Mouse (Mus musculus) adipocyte (in vitro differentiated cells): ENCODE data around the gene Car14.
"Not testable (repeated sequence)": the region's sequence is repeated elsewhere in the genome, so short reads cannot be mapped to it uniquely, and the experiment has no call there.

Experiments
- DNase-seq: peaks from one replicate; pipeline ENCODE4 v3.0.0-alpha.2; 2016; ENCODE audit warnings: low spot score

The Car14 gene

DNA sequence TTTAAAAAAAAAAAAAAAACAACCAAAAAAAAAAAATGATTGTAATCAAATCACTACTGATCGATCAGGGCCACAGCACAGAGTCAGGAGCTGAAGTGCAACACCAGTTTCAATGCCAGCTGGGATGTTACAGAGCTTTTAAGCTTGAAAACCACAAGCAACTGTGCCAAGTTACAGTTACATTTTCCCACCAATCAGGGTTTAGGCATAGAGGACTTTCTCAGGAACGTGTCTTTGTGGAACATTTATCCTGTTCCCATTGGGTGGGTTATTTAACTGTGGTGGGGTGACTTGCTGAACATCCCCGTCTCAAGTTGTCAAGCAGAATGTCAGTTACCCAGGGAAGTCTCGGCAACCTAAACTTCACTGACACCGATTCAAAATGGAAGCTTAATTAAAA lies 20.6 kb upstream of the Car14 start:
- DNase-seq, result no peak

- no peak for DNase-seq
These were observed 19.7 kb upstream of the Car14 start for GRCm38 (mm10) chr3:95924185-95924584.

DNA sequence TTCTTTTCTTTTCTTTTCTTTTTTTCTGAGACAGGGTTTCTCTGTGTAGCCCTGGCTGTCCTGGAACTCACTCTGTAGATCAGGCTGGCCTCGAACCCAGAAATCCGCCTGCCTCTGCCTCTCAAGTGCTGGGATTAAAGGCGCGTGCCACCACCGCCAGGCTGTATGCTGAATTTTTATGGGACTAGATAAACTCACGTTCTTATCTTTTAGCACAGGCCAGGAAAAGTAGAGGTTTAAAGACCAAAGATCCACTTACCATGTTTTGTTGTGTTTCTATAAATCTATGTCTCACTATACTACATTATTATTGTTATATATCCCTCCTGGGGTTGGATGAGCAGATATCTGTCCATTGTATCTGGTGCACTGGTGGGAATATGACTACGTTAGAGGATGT lies 18.9 kb upstream of the Car14 start:
- DNase-seq, result not testable (repeated sequence)

- not testable (repeated sequence) for DNase-seq
These were observed 16.0 kb upstream of the Car14 start for GRCm38 (mm10) chr3:95920532-95920931.

- DNase-seq, result no peak
These were observed 12.3 kb upstream of the Car14 start for GRCm38 (mm10) chr3:95916760-95917159.

- DNase-seq, result no peak
These were observed 10.2 kb upstream of the Car14 start for GRCm38 (mm10) chr3:95914706-95915105.

- no peak for DNase-seq
These were observed 3.1 kb upstream of the Car14 start for GRCm38 (mm10) chr3:95907613-95908012.

GRCm38 (mm10) chr3:95906860-95907259 lies 2.4 kb upstream of the Car14 start:
- peak; percentile 20 for DNase-seq

DNA sequence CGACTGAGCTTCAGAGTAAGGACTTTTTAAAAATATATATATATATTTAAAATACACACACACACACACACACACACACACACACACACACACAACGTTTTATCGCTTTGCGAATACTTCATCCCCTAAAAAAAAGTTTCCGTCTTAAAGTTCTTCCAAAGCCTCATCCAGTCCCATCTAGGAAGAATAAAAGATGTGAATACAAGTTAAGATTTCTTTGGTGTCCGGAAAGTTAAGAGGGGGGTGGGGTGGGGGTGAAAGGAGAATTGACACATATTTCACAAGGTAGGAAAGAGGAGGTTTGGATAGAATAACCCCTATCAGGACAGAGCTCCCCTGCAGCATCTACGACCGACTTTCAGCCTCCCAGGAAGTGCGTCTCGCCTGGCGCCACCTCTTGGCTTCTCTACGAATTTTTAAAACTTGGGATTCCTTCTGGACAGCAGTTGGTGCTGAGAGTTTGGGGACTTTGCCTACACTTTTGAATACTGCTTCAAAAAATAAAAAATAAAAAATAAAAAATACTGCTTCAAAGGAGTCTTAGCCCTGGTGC lies 1.5 kb upstream of the Car14 start:
- DNase-seq, result peak; percentile 70

GRCm38 (mm10) chr3:95905146-95905939 lies 852 bp upstream of the Car14 start:
- no peak for DNase-seq

GRCm38 (mm10) chr3:95903753-95904502 lies 563 bp downstream of the Car14 start:
- no peak for DNase-seq

- no peak for DNase-seq
These were observed 1.8 kb downstream of the Car14 start for GRCm38 (mm10) chr3:95902643-95903042.

DNA sequence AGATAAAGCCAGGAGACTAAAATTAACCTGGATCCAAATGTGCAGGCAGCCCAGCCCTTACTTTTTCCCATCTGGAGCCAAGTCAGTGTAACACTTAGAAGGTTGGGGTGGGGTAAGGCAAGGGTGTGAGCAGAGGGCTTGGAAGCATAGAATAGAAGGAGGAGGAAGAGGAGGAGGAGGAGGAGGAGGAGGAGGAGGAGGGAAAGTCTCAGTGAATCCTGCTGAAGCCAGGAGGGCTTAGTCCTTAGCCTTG lies 2.2 kb downstream of the Car14 start:
- no peak for DNase-seq

DNA sequence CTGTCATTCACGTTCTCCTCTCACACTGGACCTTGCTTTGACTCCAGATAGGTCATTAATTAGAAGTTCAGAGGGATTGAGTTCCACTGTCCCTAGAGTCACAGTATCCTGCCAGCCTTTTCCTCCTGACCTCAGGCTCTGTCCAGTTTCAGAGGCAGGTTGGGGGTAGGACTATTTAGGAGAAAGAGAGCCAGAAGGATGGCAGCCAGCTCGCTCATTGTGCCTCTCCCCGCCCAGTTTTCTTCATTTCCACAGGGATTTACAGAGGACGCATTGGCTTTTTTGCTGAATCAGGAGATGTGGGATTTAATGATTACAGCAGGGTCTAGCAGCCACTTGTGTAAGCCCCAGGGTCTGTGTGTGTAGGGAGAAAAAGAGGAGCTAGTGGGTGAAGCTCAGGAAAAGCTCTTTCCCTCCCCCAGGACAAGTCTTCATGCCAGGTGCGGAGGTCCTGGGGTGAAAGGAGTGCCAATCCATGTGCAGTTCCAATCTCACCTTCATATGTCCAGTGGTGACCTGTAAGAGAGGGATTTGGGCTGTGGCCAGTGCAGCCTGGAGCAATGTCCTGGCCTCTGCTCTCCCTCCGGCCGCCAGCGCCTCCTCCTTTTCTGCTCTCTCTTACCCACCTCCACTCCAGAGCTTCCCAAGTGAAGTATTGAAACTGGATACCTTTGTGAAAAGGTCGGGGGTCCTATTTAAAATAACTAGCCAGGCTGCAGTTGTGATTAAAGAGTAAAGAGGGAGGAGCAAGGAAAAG lies 2.7 kb downstream of the Car14 start:
- DNase-seq, result peak; percentile 70

DNA sequence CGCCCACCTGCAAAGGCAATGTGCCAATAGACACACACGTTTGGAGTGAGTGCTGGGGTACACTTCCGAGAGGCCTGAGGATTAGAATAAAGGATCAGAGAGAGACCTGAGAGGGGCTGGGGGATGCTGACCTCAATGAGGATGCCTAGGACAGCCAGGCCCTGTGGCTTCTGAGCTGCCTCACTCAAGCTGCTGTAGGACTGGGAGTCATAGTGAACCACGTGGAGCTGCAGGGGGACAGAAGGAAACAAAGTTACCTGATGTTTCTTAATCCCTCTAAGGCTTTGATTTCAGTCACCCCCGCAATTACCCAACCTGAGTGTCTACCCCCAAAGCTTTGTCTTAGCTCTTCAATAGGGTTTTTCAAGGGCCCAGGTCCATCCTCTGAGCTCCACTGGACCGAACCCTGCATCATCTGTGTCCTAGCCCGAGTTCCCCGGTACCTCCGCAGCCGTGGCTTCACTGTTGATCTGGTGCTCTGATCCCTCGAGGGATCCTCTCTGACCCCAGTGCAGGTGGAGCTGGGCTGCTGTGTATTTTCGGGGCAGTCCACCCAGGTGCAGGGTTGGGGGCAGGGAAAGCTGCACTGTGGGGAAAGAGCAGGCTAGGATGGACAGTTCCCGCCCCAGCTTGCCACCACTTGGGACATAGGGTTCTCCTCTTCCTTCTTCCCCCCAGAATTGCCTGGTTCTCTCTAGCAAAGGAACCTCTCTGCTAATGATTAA lies 4.5 kb downstream of the Car14 start:
- DNase-seq, result no peak

- not testable (repeated sequence) for DNase-seq
These were observed 9.0 kb downstream of the Car14 start for GRCm38 (mm10) chr3:95895501-95895900.

- peak; percentile 70 for DNase-seq
These were observed 10.0 kb downstream of the Car14 start for GRCm38 (mm10) chr3:95894317-95895160.

DNA sequence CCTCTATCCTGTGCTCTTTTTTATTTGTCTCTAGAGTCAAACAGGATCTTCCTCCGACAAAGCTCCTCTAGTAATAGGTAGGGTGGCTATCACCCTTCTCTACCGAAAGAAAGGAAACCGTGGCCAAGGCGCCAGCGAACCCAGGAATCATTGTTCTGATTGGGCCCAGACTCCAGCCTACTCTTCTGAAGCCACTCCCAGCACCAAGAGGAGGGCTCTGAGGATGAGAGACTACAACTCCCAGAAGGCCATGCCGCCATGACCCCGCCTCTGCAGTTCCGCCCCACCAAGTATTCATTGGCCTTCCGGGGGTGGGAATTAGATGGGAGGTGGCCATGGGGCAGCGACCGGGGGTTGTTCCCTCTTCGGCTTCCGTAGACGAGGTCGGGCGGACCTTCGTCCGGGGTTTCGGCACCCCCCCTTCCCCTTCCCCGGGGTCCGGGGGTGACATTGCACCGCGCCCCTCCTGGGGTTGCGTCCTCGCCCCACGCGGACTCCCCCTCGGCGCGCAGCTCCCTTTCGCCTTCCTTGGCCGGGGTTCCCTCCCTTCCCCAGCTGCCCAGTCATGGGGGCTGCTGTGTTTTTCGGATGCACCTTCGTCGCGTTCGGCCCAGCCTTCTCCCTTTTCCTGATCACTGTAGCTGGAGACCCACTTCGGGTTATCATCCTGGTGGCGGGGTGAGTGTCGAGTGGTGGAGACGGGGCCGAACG lies 10.7 kb downstream of the Car14 start, which contains the start of gene Aph1a:
TSS of gene Aph1a (plus strand) at position 364 of the 711 bp plus-strand sequence.
- DNase-seq, result peak; percentile 98

GRCm38 (mm10) chr3:95893126-95893525 lies 11.4 kb downstream of the Car14 start:
- DNase-seq, result no peak
